Mouse (Mus musculus) C2C12 (cell line): ENCODE measurements at regions not wholly inside any gene's neighbourhood (a gene's known extent, or its start where the extent isn't known, plus 50 kb on each side); places are given as distances from the start of the nearest gene placed in this dataset.

Experiments used
- CEBPB ChIP-seq: IDR thresholded peaks from one replicate; pipeline ENCODE4 v1.6.1; 2011; ENCODE audit warnings: low read depth, mild to moderate bottlenecking, control low read depth, moderate library complexity
- CTCF ChIP-seq: IDR thresholded peaks from one replicate; pipeline ENCODE4 v1.5.1; 2011; ENCODE audit not compliant: control insufficient read depth, insufficient read depth, insufficient read length
- FOSL1 ChIP-seq: IDR thresholded peaks from one replicate; pipeline ENCODE4 v1.8.0; 2011; ENCODE audit warnings: mild to moderate bottlenecking, low read length; ENCODE audit not compliant: poor library complexity, insufficient read depth, severe bottlenecking
- MAX ChIP-seq: IDR thresholded peaks from one replicate; pipeline ENCODE4 v1.6.1; 2011; ENCODE audit warnings: mild to moderate bottlenecking, control low read depth
- MYOD1 ChIP-seq: IDR thresholded peaks from one replicate; pipeline ENCODE4 v1.6.1; 2011; ENCODE audit warnings: low read depth; ENCODE audit not compliant: control insufficient read depth, insufficient read length
- MYOG ChIP-seq: IDR thresholded peaks from one replicate; pipeline ENCODE4 v1.6.1; 2011; ENCODE audit not compliant: control insufficient read depth, insufficient read length; ENCODE audit errors: extremely low read depth
- USF1 ChIP-seq: IDR thresholded peaks from one replicate; pipeline ENCODE4 v1.6.1; 2011; ENCODE audit warnings: low read depth, mild to moderate bottlenecking, control low read depth, moderate library complexity

DNA sequence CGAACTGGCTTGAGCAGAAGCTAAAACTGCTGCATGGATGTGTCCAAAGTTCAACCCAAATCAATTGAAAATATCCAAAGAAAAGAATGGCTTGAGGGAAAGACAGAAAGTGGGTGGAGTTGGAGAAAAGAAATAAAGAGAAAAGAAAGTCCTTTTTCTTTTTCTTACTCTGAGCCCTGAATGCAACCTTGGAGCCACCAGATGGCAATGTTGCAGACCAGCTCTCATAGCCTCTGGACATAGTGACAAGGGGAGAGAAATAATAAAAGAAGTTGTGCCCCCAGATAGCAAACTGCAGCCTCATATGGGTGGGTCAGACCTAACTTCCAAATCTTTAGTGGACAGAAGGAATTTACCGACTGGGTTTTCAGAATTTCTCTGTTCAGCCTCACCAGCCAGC, 431.3 kb upstream of the Kirrel3 start:
- TF ChIP-seq CTCF (no peak), USF1 (no peak), MYOD1 (no peak), MAX (no peak), MYOG (no peak), CEBPB (no peak), FOSL1 (no peak)
